Comparison of ENCODE assay signal across 16 mouse cellular contexts in the genomic region with DNA sequence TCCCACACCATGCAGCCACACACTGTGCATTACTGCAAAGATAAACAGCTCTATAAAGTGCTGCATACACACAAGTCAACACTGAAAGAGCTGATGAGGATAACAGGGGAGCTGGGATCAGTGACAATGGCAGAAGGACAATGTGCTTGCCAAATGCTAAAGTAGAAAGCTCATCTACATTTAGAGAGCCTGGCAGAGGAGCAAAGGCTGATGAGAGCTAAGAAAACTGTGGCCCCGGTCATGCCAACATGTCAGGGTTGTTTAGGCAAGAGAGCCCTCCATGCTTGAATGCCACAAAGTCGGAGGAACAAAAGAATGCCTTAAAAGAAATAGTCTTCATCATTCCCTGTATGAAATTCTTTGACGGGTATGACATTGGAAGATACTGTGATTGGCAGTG.
"Had no signal": no experiment of that assay in that cellular context is flagged by ENCODE, and none has a peak within 500 bp of the region (broad histone marks: within the 10 kb centered on the region; RNA-seq: fewer than 3 reads in every experiment).

No protein-coding gene starts in this region.

- H3K9me3 ChIP-seq: midbrain, embryonic 12.5 days; midbrain, embryonic 15.5 days; neural tube, embryonic 15.5 days; stomach, embryonic 15.5 days had no signal

- DNase-seq: lung, adult 18-20 months; lung, embryonic 14.5 days; lung, postnatal 10 days; lung, postnatal 4 days; right cerebral cortex, postnatal 14 days; thymus, adult 2 months; thymus, postnatal 25 days; thymus, postnatal 4 days had no signal

- H3K4me3 ChIP-seq: midbrain, embryonic 10.5 days; midbrain, embryonic 12.5 days; midbrain, embryonic 15.5 days; myocyte; neural tube, embryonic 13.5 days; neural tube, embryonic 15.5 days; stomach, embryonic 15.5 days had no signal

- H3K4me2 ChIP-seq: lung, embryonic 14.5 days; midbrain, embryonic 12.5 days; midbrain, embryonic 15.5 days; neural tube, embryonic 13.5 days; neural tube, embryonic 15.5 days; stomach, embryonic 15.5 days had no signal

- H3K27me3 ChIP-seq: midbrain, embryonic 12.5 days; midbrain, embryonic 15.5 days; neural tube, embryonic 13.5 days; neural tube, embryonic 15.5 days; stomach, embryonic 15.5 days had no signal

- ATAC-seq: midbrain, embryonic 15.5 days had no signal

- H3K9ac ChIP-seq: lung, embryonic 14.5 days; midbrain, embryonic 12.5 days; midbrain, embryonic 15.5 days; neural tube, embryonic 13.5 days; neural tube, embryonic 15.5 days; stomach, embryonic 15.5 days had no signal

- H3K27ac ChIP-seq: midbrain, embryonic 10.5 days; midbrain, embryonic 12.5 days; midbrain, embryonic 15.5 days; neural tube, embryonic 13.5 days; neural tube, embryonic 15.5 days; stomach, embryonic 15.5 days; stomach, postnatal 0 days had no signal

- H3K36me3 ChIP-seq: midbrain, embryonic 10.5 days; midbrain, embryonic 12.5 days; midbrain, embryonic 15.5 days; neural tube, embryonic 13.5 days; neural tube, embryonic 15.5 days; stomach, embryonic 15.5 days had no signal

- H3K4me1 ChIP-seq: midbrain, embryonic 10.5 days; midbrain, embryonic 12.5 days; midbrain, embryonic 15.5 days; neural tube, embryonic 13.5 days; neural tube, embryonic 15.5 days; stomach, embryonic 15.5 days had no signal
